Mouse (Mus musculus): ENCODE data around the gene Dcaf6. TPM values are rescaled to one million over a fixed set of nuclear protein-coding genes. Genes with fewer than 3 reads are reported as not detected.
"Not testable (repeated sequence)": the region's sequence is repeated elsewhere in the genome, so short reads cannot be mapped to it uniquely, and the experiment has no call there.

Gene Dcaf6
- polyA plus RNA-seq, 1 experiment from 2014 or later = 17.4 TPM

DNA sequence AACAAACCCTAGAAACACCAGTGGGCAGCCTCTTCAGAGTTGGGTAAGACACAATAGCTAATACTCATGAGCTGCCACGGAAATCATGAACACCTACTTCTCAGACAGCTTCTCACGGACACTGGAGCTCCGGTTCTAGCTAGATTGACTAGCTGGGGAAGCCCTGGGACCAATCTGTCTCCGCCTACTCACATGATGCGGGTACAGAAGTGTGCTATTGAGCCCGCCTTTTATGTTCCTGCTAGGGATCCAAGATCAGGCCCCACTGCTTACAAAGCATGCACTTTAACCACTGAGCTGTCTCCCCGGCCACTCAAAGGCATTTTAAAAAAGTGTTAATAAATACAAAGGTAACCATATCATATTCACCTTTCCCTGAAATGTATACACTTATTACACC is 118.1 kb downstream of the Dcaf6 start:
- Histone ChIP-seq H3K36me3 (replicated peaks; ENCODE audit: insufficient read depth, low read length) (peaks cover 16% of the 10 kb centered on the region), H3K27ac (ENCODE audit: low read depth) (no peak overlapping the region), H3K4me3 (ENCODE audit: low read depth, low read length) (no peak overlapping the region), H3K27me3 (ENCODE audit: insufficient read depth, low read length) (no peaks in the 10 kb centered on the region), H3K4me1 (ENCODE audit: insufficient read depth) (no peaks in the 10 kb centered on the region), H3K4me2 (ENCODE audit: low read depth, low read length) (no peak overlapping the region), H3K9ac (replicated peaks) (no peak overlapping the region), H3K9me3 (ENCODE audit: low read length) (no peaks in the 10 kb centered on the region)
- WGBS (ENCODE audit: insufficient replicate concordance) = 76% methylated on average over 7 of the region's 7 CpGs
- DNase-seq (no peak), ATAC-seq (no peak)
- no peak for TF ChIP-seq CTCF (IDR thresholded peaks at IDR 0.05; ENCODE audit: low read depth)
- TF ChIP-seq EP300 (IDR thresholded peaks at IDR 0.05; ENCODE audit: low read depth) = no peak

DNA sequence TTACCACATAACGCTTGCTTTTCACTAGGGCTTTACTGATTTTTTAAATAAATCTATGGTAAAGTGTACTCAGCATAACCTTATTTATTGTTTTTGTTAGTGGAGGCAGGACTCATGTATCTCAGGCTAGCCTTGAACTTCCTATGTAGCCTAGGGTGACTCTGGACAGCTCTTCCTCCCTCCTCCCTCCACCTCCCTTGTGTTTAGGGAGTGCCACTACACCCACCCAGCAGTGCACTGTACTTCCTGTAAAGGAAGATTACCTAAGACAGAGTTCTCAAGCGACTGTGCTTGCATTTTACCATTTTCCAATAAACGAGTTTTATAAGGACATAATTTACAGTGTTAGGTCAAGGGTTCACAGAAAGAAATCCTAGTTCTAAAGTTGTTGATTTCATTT is 127.5 kb downstream of the Dcaf6 start:
- TF ChIP-seq EP300 (IDR thresholded peaks at IDR 0.05; ENCODE audit: low read depth) = no peak
- TF ChIP-seq CTCF (IDR thresholded peaks at IDR 0.05; ENCODE audit: low read depth) = no peak
- WGBS (ENCODE audit: insufficient replicate concordance) = 70% methylated on average over 3 of the region's 3 CpGs
- H3K4me3 ChIP-seq (ENCODE audit: low read depth, low read length) = no peak overlapping the region
- no peaks in the 10 kb centered on the region for H3K4me1 ChIP-seq (ENCODE audit: insufficient read depth)
- no peak overlapping the region for H3K4me2 ChIP-seq (ENCODE audit: low read depth, low read length)
- ATAC-seq (no peak), DNase-seq (no peak)
- no peak overlapping the region for H3K27ac ChIP-seq (ENCODE audit: low read depth)
- no peak overlapping the region for H3K9ac ChIP-seq (replicated peaks)
- no peaks in the 10 kb centered on the region for H3K9me3 ChIP-seq (ENCODE audit: low read length)
- H3K36me3 ChIP-seq (replicated peaks; ENCODE audit: insufficient read depth, low read length) = peaks cover 23% of the 10 kb centered on the region
- H3K27me3 ChIP-seq (ENCODE audit: insufficient read depth, low read length) = no peaks in the 10 kb centered on the region

- H3K9ac ChIP-seq (replicated peaks) = no peak overlapping the region
- TF ChIP-seq EP300 (IDR thresholded peaks at IDR 0.05; ENCODE audit: low read depth) = no peak
- TF ChIP-seq CTCF (IDR thresholded peaks at IDR 0.05; ENCODE audit: low read depth) = no peak
- DNase-seq (no peak), ATAC-seq (peak; percentile 7; the same call in 1 of the 2 replicates)
- no peak overlapping the region for H3K27ac ChIP-seq (ENCODE audit: low read depth)
- peaks cover 19% of the 10 kb centered on the region for H3K36me3 ChIP-seq (replicated peaks; ENCODE audit: insufficient read depth, low read length)
- H3K4me2 ChIP-seq (ENCODE audit: low read depth, low read length) = no peak overlapping the region
- H3K27me3 ChIP-seq (ENCODE audit: insufficient read depth, low read length) = no peaks in the 10 kb centered on the region
- no peaks in the 10 kb centered on the region for H3K9me3 ChIP-seq (ENCODE audit: low read length)
- no peaks in the 10 kb centered on the region for H3K4me1 ChIP-seq (ENCODE audit: insufficient read depth)
- H3K4me3 ChIP-seq (ENCODE audit: low read depth, low read length) = no peak overlapping the region
Observed at GRCm38 (mm10) chr1:165330859-165331258, 129.4 kb downstream of the Dcaf6 start.

GRCm38 (mm10) chr1:165328384-165329289 is 131.6 kb downstream of the Dcaf6 start:
- TF ChIP-seq EP300 (IDR thresholded peaks at IDR 0.05; ENCODE audit: low read depth) = peak; percentile 93
- H3K27me3 ChIP-seq (ENCODE audit: insufficient read depth, low read length); H3K4me3 ChIP-seq (ENCODE audit: low read depth, low read length); H3K9me3 ChIP-seq (ENCODE audit: low read length); H3K4me1 ChIP-seq (ENCODE audit: insufficient read depth); H3K4me2 ChIP-seq (ENCODE audit: low read depth, low read length); H3K9ac ChIP-seq (replicated peaks); DNase-seq: not testable (repeated sequence)
- Histone ChIP-seq H3K36me3 (replicated peaks; ENCODE audit: insufficient read depth, low read length) (peaks cover 15% of the 10 kb centered on the region), H3K27ac (ENCODE audit: low read depth) (peak overlapping the region; percentile 66)
- 85% methylated on average over 17 of the region's 17 CpGs for WGBS (ENCODE audit: insufficient replicate concordance)
- ATAC-seq = peak; percentile 49; the same call in 1 of the 2 replicates

GRCm38 (mm10) chr1:165327831-165328230 is 132.4 kb downstream of the Dcaf6 start:
- Histone ChIP-seq H3K9me3 (ENCODE audit: low read length) (no peaks in the 10 kb centered on the region), H3K27ac (ENCODE audit: low read depth) (peak overlapping the region; percentile 66; the same call in 1 of the 2 replicates), H3K4me1 (ENCODE audit: insufficient read depth) (peaks cover under 1% of the 10 kb centered on the region; the same call in 1 of the 2 replicates), H3K4me2 (ENCODE audit: low read depth, low read length) (no peak overlapping the region), H3K9ac (replicated peaks) (no peak overlapping the region), H3K36me3 (replicated peaks; ENCODE audit: insufficient read depth, low read length) (peaks cover 15% of the 10 kb centered on the region), H3K27me3 (ENCODE audit: insufficient read depth, low read length) (no peaks in the 10 kb centered on the region), H3K4me3 (ENCODE audit: low read depth, low read length) (no peak overlapping the region)
- DNase-seq = no peak
- ATAC-seq = no peak
- TF ChIP-seq CTCF (IDR thresholded peaks at IDR 0.05; ENCODE audit: low read depth) (no peak), EP300 (IDR thresholded peaks at IDR 0.05; ENCODE audit: low read depth) (no peak)
- WGBS (ENCODE audit: insufficient replicate concordance) = 83% methylated on average over 5 of the region's 5 CpGs

- H3K36me3 ChIP-seq (replicated peaks; ENCODE audit: insufficient read depth, low read length) = peaks cover 15% of the 10 kb centered on the region
- no peak overlapping the region for H3K4me3 ChIP-seq (ENCODE audit: low read depth, low read length)
- no peaks in the 10 kb centered on the region for H3K9me3 ChIP-seq (ENCODE audit: low read length)
- peaks cover 5% of the 10 kb centered on the region; the same call in 1 of the 2 replicates for H3K4me1 ChIP-seq (ENCODE audit: insufficient read depth)
- no peak overlapping the region for H3K27ac ChIP-seq (ENCODE audit: low read depth)
- no peak for ATAC-seq
- WGBS (ENCODE audit: insufficient replicate concordance) = 71% methylated on average over 2 of the region's 2 CpGs
- no peaks in the 10 kb centered on the region for H3K27me3 ChIP-seq (ENCODE audit: insufficient read depth, low read length)
- H3K4me2 ChIP-seq (ENCODE audit: low read depth, low read length) = no peak overlapping the region
- TF ChIP-seq CTCF (IDR thresholded peaks at IDR 0.05; ENCODE audit: low read depth) = no peak
- no peak for TF ChIP-seq EP300 (IDR thresholded peaks at IDR 0.05; ENCODE audit: low read depth)
- no peak for DNase-seq
- no peak overlapping the region for H3K9ac ChIP-seq (replicated peaks)
Observed at GRCm38 (mm10) chr1:165327370-165327769, 132.9 kb downstream of the Dcaf6 start.

Measured in liver, postnatal 0 days (tissue).